ENCODE assay signal across 8 mouse cellular contexts in the genomic region with DNA sequence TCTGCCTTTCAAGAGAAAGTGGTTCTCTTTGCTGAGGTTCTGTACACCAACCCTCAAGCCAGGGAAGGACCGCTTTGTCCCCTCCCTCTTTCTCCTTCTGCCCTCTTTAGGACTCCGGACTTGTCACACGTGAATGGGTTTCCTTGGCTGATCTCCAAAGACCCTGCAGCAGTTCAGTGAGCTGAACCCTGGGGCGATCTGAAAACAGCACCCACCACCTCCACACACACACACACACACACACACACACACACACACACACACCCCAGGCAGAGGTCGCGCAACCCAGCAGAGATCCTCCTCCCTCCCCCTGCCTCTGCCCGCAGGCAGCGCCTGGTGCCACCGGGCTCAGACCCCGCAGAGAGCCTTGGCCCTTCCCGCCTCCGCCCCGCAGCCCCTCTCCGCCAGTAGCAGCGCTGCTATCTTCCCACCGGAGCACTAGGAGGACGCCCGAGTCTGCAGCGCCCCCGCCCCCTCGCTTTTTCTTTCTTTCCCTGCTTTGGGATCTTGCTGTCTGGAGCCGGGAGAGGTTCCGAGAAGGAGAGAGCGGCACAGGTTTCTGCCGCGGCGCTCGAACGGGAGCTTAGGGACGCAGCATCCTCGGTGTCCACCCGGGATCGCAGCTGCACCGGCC. TPM values are rescaled to one million over a fixed set of nuclear protein-coding genes. Genes with fewer than 3 reads are reported as not detected.
DNase-seq lines count a peak whose midpoint lies in the region; ATAC-seq and TF ChIP-seq lines count a peak whose summit lies in the region.

A gene (plus strand): TSS at position 252 of the 634 bp plus-strand sequence.

- peak; percentile 39 for DNase-seq in lung, embryonic 14.5 days
- DNase-seq in lung, postnatal 14 days, result no peak
- peak; percentile 71 to 77 for DNase-seq in cerebellum, postnatal 14 days
- DNase-seq in frontal cortex, postnatal 36 days (ENCODE audit: low spot score in 2 of 2), result peak; percentile 36 to 41
- DNase-seq in kidney, postnatal 25 days, result peak; percentile 88 to 94
- no peak for DNase-seq in spleen, postnatal 4 days (ENCODE audit: low spot score in 2 of 2)

- no peak for TF ChIP-seq CTCF in lung, embryonic 14.5 days (IDR thresholded peaks at IDR 0.05; ENCODE audit: low read depth)
- TF ChIP-seq CTCF in small intestine, adult 2 months (IDR thresholded peaks at IDR 0.05; ENCODE audit: extremely low read depth, insufficient read length, insufficient replicate concordance, low read depth, low read length), result no peak

- H3K36me3 ChIP-seq in lung, embryonic 14.5 days (ENCODE audit: insufficient read depth), result no peaks in the 10 kb centered on the region
- H3K36me3 ChIP-seq in liver, embryonic 16.5 days (ENCODE audit: control insufficient read depth, insufficient read depth), result no peaks in the 10 kb centered on the region
- no peaks in the 10 kb centered on the region for H3K36me3 ChIP-seq in small intestine, adult 2 months (ENCODE audit: control insufficient read depth, insufficient read depth, low read length)

- under 1% methylated on average over 34 of the region's 34 CpGs for WGBS in lung, embryonic 14.5 days
- WGBS in liver, embryonic 16.5 days (ENCODE audit: insufficient replicate concordance), result 2% methylated on average over 34 of the region's 34 CpGs
- WGBS in small intestine, adult 2 months, result 4% methylated on average over 34 of the region's 34 CpGs

- TF ChIP-seq POLR2A in small intestine, adult 2 months (IDR thresholded peaks at IDR 0.05; ENCODE audit: low read depth, low read length), result no peak

- H3K9ac ChIP-seq in lung, embryonic 14.5 days, result peak within 1 kb of the TSS; percentile 14; the same call in 1 of the 2 replicates
- H3K9ac ChIP-seq in liver, embryonic 16.5 days (ENCODE audit: low read depth, low read length), result no peak within 1 kb of the TSS

- H3K27ac ChIP-seq in lung, embryonic 14.5 days (ENCODE audit: low read depth), result no peak within 1 kb of the TSS
- no peak within 1 kb of the TSS for H3K27ac ChIP-seq in liver, embryonic 16.5 days (ENCODE audit: low read length)
- no peak within 1 kb of the TSS for H3K27ac ChIP-seq in small intestine, adult 2 months (ENCODE audit: insufficient read depth, low read depth, low read length)

- peaks cover 38% of the 10 kb centered on the region for H3K27me3 ChIP-seq in lung, embryonic 14.5 days (ENCODE audit: insufficient read depth, low read length)
- peaks cover 47% of the 10 kb centered on the region for H3K27me3 ChIP-seq in liver, embryonic 16.5 days (ENCODE audit: control insufficient read depth, insufficient read depth, low read depth, low read length)
- H3K27me3 ChIP-seq in small intestine, adult 2 months (ENCODE audit: control insufficient read depth, insufficient read depth, low read length), result peaks cover 25% of the 10 kb centered on the region

- H3K9me3 ChIP-seq in lung, embryonic 14.5 days (ENCODE audit: low read depth, low read length), result no peaks in the 10 kb centered on the region
- no peaks in the 10 kb centered on the region for H3K9me3 ChIP-seq in liver, embryonic 16.5 days (replicated peaks; ENCODE audit: control insufficient read depth, low read length)

- peak; percentile 33 for ATAC-seq in lung, embryonic 14.5 days (ENCODE audit: insufficient read depth)
- ATAC-seq in liver, embryonic 16.5 days (ENCODE audit: low read depth), result no peak

- peak within 1 kb of the TSS; percentile 52 for H3K4me3 ChIP-seq in lung, embryonic 14.5 days (ENCODE audit: low read depth, low read length)
- H3K4me3 ChIP-seq in liver, embryonic 16.5 days (ENCODE audit: low read depth, low read length), result peak within 1 kb of the TSS; percentile 52
- H3K4me3 ChIP-seq in small intestine, adult 2 months (ENCODE audit: low read depth, low read length), result peak within 1 kb of the TSS; percentile 56

- H3K4me2 ChIP-seq in lung, embryonic 14.5 days, result peak within 1 kb of the TSS; percentile 98
- peak within 1 kb of the TSS; percentile 62 for H3K4me2 ChIP-seq in liver, embryonic 16.5 days (ENCODE audit: low read depth, low read length)

- H3K4me1 ChIP-seq in lung, embryonic 14.5 days (ENCODE audit: insufficient read depth), result peaks cover 4% of the 10 kb centered on the region; the same call in 1 of the 2 replicates
- H3K4me1 ChIP-seq in liver, embryonic 16.5 days (ENCODE audit: control insufficient read depth, low read depth, low read length), result peaks cover 5% of the 10 kb centered on the region
- H3K4me1 ChIP-seq in small intestine, adult 2 months (ENCODE audit: control insufficient read depth, insufficient read depth, insufficient read length, low read length), result peaks cover 10% of the 10 kb centered on the region

RNA-seq across cellular contexts. Expression of the gene that starts here (rescaled TPM):
- 0.22 and 0.38 TPM in 2 replicates for polyA plus RNA-seq in lung, embryonic 14.5 days (2014; fragmentation: Nextera tagmentation; extraction: Ambion mirVana)
- 0.20 and 0.22 TPM in 2 replicates for polyA plus RNA-seq in liver, embryonic 16.5 days (2015; fragmentation: Nextera tagmentation; extraction: Ambion mirVana)
- not detected in 2 replicates for polyA plus RNA-seq in small intestine, adult 2 months (2012; rRNA removed)

Comparison
In these comparisons a context has a peak if more than half of its experiments do, and no peak if none do; other contexts are left out.
1. Peak in DNase-seq, ATAC-seq, H3K4me3 ChIP-seq, H3K9ac ChIP-seq and H3K4me2 ChIP-seq in lung, embryonic 14.5 days; RNA of the gene not detected or under 1 TPM.
2. DNase-seq: peak in cerebellum, postnatal 14 days (2 of 2), frontal cortex, postnatal 36 days (2 of 2) and kidney, postnatal 25 days (2 of 2); none in lung, postnatal 14 days (single experiment) and spleen, postnatal 4 days (0 of 2).
3. Peak in every context shown above with its lines, with median percentiles within 50 percentile points of each other: H3K4me3 ChIP-seq.